Mouse (Mus musculus): ENCODE measurements at regions not wholly inside any gene's neighbourhood (a gene's known extent, or its start where the extent isn't known, plus 50 kb on each side); places are given as distances from the start of the nearest gene placed in this dataset.

DNA sequence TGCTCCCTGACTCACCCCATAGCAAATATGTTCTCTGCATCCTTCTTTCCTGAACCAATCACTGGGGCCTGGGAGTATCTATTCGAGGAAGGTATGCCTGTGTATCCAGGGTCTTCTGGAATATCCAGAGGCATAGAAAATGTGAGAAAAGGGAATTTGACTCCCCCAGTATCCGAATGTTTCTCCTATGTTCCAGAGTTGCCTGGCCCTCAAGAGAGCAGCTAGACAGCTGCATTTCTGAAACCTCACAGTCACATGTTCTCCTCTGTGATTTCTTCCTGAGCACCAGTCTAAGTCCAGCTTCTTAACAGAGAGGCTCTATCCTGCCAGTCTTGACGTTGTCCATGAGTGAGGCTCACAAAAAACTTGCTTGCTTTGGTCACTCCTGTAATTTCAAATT, 719.9 kb upstream of the Igfbp3 start:
- no peak for DNase-seq

DNA sequence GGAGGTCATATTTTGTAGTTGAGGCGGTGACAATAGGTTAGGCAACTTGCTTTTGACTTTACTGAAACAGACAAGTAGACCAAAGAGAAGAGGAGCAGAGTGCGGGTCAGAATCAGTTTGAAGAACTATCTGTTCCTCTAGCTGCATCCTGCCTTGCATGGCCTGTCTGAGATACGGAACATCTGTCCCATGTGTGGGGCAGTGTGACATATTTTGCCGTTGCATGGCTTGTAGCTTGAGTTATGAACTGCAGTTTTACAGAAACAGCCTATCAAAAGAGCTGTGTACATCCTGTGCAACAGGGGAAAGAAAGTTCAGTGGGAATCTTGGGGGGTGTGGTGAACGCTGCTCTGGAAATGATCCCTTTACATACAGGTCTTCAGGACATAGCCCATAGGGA, 718.9 kb upstream of the Igfbp3 start:
- DNase-seq = no peak

DNA sequence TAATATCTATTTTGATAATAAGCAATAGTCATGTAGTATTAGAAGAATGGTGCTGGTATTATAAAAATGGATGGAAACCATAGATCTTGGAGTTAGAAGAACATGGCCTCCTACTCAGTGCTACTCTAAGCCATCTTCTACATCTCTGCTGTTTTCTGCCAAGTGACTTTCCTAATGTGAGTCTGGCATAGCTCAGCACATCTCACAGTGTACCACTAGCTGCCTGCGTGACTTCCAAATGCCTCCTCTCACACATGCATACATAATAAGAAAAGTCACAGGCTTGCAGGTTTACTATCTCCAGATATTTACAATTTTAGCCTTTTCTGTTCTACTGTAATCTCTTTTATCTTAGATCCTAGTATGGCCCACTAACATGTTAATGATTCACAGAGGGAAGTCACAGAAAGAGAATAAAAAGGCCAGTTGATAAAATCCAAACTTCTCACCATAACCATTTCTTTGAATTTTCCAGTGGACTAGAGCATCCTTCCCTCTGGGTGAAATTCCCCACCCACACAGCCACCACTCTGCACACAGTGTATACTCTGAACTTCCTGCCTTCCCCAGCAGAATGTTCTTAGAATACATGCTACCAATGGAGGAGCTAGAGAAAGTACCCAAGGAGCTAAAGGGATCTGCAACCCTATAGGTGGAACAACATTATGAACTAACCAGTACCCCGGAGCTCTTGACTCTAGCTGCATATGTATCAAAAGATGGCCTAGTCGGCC, 717.5 kb upstream of the Igfbp3 start:
- DNase-seq = no peak

DNA sequence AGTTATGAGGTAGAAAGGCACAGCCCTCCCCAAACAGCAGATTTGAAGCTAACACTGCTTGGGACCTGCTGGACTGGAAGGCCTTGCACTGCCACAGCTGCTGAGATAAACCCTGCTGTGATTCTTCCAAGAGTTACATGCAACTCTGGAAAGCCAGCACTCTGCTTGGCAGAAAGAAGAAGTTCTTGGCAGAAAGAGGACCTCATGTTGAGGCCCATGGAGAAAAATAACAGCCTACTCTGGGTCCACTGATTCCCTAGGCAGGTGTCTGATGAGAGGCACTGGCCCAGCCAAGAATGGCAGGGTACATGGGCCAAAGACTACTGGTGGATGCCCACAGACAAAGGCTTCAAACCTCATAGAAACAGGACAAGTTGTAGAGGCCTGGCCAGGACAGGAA, 714.0 kb upstream of the Igfbp3 start:
- no peak for DNase-seq

DNA sequence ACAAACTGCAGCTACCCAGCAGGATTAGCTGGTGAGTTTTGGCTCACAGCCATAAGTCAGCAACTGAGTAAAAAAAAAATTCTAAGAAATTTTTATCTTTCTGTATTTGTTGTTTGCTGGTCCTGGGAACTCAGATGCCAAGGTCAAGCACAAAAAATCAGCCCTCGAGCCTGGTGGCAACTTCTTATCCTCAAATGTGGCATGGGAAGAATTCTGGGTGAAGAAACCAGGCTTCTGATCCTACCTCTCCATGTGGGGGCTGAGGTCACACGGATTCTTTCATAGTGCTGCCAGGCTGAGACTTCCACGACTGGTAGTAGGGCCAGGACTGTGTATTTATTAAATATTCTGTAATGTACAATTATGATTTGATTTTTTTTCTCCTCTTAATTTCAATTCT, 698.3 kb upstream of the Igfbp3 start:
- no peak for DNase-seq

DNA sequence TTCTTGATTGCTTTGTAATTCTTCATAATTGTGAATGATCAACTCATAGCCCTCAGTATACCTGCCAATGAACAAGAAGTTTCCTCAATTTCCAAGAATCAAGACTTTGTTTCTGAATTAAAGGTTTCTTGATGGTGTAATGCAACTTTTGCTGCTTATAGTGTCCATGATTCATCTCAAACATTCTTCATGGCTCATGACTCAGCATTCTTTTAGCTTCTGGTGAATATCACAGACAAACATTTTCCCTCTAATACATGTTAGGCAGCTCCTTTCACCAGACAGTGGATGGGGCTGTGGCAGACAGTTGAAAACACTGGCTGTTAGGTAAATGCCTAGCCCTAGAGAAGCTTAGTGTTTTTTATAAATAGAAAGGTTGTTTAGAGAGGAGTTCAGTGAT, 686.5 kb upstream of the Igfbp3 start:
- no peak for DNase-seq

DNA sequence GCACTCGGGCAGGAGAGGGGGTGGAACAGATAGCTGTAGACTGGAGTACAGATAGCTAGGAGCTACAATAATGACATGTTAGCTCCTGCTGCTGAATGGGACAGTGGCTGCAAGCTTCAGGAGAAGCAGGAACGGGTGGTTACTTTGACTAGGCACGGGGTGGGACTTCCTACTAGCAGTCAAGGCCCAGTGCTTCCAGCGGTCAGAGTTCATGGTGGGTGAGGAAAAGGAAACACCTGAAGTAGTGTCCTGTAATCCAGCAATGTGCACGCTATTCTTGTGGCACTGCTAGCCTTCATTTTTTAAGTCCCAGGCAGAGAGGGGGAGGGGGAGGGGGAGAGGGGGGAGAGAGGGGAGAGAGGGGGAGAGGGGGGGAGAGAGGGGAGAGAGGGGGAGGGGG, 684.5 kb upstream of the Igfbp3 start:
- DNase-seq = no peak

DNA sequence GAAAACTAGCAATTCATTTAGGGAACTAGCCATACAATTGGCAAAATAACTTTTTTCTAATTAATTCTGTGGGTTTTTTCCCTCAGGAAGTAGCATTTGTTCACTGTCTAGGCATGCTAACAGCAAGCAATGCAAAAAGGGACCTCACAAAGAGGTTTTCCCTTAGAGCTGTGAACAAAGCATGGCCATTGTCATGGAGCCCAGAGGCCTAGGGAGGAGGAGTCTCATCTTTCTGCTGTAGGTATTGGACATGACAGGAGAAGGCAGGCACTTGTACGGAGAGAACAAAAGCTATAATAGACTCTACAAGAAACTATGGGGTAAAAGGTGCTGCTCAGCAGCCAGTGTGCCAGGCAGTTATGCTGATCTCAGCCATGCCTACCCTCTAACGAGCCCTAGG, 666.8 kb upstream of the Igfbp3 start:
- no peak for DNase-seq

DNA sequence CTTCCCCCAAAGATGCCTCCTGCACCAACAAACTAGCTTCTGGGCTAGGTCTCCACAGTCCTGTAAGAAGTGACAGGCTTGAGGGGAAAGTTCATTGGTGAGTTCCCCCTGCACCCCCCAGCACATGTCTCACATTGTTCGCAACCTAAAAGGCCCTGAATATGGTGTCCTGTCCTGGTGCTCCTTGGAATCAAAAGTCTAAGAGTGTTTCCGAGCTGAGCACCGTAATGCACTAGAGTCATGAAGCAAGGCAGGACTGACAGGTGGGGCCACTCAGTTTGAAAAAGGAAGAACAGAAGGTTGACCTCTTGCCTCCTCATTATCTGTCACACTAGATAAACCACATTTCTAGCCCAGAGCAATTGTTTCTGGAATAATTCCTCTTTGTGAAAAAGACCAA, 650.4 kb upstream of the Igfbp3 start:
- no peak for DNase-seq

DNA sequence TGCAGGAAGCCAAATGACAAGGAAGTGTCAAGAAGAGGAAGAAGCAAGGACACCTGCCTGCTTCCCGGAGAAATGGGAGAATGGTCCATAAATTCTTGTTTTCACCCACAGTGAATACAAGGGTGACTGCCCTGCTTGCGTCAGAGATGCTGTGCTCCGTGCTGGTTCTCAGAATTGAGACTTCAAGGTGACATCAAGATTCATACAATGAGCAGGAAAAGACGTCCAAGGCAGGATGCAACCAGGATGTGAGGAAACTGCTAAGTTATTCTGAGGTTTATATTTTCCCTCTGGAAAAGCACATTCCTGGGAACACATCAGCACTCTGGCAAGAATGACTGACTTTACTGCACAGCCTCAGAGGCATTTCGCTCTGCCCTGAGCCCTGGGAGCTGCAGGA, 650.0 kb upstream of the Igfbp3 start:
- no peak for DNase-seq

DNA sequence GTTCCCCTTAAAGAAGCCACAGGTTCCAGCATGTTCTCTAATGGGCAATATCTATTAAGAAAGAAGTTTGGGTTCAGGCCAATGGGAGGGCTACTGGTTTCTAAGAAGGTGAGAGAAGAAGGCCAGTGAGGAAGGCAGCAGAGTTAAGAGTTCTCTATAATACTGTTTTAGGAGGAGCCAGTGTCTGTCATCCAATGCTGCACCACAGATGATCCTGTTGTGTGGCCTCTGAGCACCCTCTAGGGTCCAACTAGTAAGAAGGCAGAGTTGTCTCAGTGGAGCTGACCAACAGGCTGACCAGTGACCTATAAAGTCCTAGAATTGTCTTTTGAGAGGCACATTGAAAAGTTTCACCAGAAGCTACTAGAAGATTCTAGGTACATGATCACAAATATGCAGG, 648.8 kb upstream of the Igfbp3 start:
- DNase-seq = no peak

DNA sequence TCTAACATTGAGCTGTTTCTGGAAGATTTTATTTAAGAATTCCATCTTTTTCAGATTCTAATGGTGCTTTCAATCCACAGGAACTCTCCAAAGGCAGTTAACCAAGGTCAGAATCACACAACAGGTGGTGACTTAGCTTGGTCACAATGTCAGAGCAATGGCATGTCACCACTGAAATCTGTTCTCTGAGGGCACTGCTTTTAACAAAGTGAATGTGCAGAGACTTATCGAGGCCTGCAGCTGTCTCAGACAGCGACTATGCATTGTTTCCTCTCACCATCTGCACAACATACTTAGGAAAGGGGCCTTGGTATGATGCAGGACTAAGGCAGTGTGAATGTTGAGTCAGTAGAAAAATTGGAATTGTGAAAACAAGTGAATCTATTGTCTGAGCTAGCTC, 638.9 kb upstream of the Igfbp3 start:
- DNase-seq = no peak

DNA sequence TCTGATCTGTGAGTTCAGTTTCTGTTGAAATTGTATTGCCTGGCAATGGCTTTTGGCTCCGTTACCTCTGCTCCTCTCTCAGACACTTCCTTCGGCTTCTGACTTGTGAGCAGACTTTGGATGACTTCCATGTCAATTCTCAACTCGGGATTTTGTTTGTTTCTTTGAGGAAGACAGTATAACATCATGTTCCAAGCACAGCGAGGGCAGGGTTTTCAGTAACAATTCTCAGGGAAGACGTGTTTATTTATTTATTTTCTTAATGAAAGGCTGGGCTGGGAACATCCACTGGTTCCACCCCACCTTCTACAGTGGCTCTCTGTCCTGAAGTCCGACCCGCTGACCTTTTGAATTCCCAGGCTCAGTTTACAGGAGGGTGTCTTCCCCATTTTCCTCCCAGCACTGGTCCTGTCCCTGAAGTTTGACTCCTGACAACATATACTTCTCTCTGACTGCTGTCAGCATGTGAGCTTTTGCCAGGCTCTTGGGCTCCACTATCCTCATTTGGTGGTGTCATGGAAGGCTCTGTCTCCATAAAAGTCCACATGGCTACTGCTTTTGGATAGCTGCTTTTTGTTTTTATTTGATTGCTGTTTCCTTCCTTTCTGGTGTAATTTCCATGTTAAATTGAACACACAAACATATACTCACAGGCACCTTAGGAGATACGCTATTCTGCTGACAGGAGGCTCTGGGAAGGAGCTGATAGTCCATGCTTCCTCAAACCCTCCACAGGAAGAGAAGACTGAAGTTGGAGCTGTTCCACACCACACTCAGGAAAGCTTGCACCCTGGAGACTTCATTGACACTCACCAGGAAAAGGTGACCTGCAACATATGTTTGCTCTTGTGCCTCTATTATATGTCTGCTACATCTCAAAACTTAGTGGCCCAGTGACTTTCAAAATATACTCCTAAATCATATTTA, 624.9 kb upstream of the Igfbp3 start:
- no peak for DNase-seq

DNA sequence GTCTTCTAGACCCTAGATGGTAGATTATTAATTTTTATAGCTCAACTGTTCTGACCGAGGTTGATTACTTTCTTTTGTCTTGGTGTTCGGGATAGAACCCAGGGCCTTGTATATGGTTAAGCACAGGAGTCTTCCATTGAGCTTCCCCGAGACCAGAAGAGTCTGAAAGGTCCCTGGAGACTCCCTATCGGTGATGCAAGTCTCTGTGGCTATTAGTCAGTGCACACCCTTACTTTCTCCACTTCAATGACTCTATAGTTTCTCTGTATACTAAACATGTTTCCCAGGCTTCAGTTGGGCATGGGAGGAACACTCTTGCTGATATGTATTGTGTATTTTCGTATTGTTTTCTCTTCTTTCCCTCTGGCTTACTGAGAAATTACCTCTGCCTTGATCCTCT, 623.8 kb upstream of the Igfbp3 start:
- no peak for DNase-seq

DNA sequence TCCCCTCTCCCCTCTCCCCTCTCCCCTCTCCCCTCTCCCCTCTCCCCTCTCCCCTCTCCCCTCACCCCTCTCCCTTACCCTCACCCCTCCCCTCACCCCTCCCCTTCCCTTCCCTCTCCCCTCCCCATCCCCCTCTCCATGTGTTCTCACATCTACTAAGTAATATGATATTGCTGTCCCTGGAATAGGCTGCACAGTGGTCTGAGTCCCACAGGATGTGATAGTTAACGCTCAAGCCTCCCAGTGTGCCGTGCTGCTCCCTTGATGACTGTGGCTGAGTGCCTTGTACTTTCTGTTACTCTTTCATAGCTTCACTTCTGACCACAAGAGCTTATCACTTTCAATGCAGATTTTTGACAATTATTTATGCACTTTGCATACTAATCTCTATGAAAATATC, 620.4 kb upstream of the Igfbp3 start:
- DNase-seq = no peak

DNA sequence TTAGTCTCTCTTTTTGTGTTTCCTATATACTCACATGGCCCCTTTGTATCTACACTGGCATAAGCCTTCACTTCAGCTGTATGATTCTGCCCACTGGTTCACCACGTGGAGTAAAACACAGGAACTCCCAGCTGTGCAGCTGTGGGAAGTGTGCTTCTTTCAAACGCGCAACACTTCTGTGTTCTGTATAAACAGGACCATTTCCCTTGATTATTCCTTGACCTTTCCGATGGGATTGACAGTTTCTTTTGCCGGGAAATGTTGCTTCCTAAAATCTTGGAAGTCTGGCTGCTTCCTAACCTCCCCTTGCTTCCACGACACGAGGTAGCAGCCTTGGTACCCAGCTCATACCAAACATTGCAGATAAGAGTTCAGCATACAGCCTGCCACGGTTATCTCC, 618.7 kb upstream of the Igfbp3 start:
- DNase-seq = no peak

DNA sequence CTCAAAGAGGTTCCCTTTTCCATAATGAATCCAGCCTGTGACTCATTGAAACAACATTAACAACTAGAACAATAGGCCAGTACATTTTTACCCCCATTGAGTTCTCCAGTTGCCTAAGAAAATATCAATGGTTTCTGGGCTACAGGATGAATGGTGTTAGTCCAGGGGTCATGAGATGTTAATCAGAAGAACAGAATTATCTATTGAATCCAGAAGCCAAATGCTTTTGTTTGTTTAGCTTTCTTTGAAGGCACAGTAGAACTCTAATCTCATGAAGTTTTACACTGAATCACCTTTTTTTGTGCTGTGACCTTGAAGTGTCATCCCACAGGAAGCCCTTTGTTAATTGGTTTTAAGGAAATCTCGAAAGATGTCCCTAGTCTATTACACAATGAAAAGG, 616.0 kb upstream of the Igfbp3 start:
- no peak for DNase-seq

DNA sequence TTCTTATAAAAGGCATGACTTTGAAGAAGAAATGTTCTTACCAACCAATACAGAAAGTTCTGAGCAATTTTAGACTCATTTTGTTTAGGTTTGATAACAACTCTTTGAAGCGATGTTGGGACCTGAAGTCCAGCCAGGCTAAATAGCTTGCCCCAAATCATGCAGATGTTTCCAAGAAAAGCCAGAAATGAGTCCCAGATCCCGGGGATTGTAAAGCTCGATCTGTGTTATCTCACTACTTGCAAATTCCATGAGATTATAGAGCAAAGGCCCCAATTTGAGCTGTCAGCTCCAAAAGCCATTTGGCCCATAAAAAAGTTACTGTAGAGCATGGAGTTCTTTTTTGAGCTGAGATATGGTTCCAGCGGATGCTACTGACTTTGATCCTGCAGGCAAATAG, 614.3 kb upstream of the Igfbp3 start:
- no peak for DNase-seq

DNA sequence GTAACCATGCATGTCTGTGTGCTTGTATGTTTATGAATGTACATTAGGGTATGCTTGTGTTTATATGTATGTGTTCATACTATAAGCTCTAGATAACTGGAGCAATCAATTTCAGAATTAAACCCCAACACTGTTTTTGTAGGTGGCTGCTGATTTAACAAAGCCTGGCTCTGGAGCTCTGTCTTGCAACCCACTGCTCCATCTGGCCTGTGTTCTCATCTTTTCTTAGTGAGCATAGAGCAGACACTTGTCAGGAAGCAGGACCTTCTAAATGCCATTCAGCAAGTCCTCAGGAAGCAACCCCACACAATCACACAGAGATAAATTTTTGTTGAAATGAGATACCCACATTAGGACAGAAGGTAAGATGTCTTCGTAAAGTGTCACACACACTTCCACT, 613.7 kb upstream of the Igfbp3 start:
- DNase-seq = no peak

DNA sequence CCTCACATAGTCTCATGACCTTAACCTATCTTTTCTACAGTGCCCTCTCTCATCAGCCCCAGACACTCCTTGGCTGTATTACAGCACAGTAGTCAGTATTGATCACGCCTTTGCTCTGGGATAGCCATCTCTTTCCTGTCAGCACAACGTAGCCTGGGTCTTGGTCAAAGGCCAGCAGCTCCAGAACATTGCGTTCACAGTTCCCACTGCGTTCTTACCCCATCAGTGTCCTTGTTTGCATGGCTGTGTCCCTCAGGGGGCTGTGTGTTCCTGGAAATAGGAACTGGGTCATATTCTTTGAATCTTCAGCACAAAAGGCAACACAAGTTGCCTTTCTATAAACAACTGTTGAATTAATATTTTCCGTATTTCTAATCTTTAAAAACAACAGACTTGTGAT, 602.0 kb upstream of the Igfbp3 start:
- DNase-seq = peak; percentile 1

DNA sequence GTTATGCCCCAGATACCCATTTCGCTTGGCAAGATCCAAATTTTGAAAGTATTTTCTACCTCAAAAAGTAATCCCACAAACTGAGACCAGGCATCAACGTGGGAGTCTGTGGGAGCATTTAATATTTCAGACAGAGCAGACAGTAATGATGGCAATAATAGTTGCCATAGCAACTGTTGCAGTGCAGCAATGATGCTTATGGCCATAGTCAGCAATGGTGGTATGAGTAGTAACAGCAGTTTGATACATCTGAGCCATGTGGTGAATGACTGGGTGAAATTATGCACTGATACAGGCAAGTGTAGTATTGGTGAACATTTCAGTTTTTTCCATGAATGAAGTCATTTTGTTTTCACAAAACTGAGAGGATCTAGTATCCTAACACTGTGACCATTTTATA, 600.8 kb upstream of the Igfbp3 start:
- DNase-seq = no peak

DNA sequence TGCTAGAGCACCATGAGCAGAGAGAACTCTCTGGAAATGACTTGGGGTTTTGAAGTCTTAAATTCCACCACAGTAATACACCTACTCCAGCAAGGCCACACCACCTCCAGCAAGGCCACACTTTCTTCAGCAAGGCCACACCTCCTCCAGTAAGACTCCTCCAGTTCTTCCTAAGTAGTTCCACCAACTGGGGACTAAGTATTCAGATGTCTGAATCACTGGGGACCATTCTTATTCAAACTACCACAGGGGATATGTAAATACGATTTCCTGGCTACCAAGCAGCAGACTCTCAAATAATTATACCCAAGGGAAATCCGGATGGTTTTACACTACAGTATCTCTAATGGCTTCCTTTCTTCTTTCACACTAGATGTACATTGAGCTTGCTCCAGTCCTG, 598.7 kb upstream of the Igfbp3 start:
- DNase-seq = no peak

DNA sequence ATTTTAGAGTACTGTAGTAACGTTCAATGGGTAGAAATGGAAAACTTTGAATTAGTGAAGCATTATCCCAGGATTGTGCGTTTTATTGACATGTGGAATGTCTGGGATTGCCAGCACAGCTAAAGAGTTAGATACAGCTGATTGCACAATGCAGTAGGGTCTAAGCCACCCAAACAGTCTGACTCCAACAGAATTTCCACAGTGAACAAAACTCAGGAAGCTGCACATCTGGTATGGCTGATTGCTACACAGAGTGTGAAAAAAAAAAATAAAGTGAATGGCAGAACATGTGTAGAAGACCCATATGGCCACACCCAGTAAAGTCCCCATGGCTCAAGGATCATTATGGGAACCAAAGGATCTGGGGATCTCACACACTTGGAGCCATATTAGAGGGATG, 596.0 kb upstream of the Igfbp3 start:
- no peak for DNase-seq

DNA sequence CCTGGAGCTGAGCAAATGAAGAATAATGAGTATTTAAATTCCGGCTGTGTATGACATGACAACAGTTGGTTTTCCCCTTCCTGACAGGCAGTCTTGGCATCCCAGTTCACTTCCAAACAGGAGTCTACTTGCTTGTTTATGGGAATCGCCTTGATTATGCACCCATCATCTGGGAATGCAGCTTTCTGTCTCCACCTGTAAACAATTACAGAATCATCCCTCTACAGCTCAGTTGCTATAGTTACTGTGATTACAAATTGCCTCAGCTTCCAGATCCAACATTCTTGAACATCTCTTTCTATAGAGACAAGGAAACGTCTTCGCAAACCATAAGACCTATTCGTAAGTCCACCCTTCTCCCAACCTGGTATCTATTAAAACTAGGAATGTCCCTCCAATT, 582.6 kb upstream of the Igfbp3 start:
- DNase-seq = no peak

DNA sequence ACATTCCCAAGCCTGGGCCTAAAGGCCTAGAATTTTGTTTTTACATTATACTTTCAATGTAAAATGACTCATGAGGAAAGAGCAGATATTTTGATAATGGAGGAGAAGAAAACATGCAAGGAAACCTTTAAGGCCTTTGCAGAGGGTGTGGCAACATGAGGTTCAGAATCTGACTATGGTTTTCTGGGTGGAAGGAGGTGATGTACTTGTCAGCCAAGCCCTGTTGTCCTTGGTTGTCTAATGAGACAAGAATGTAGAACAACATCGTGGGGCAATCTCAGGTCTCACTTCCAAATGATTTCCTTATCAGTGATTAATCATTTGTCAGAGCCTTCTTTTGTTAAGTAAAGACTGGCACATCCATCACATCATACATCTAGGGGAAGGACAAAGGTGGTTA, 580.5 kb upstream of the Igfbp3 start:
- no peak for DNase-seq
